Mouse (Mus musculus) embryo, embryonic 10 days (tissue): ENCODE measurements around the gene Asb15.

ENCODE experiments used
- DNase-seq: peaks from one replicate; pipeline ENCODE4 v3.0.0-alpha.2; 2015; ENCODE audit warnings: low spot score

Asb15 gene

DNA sequence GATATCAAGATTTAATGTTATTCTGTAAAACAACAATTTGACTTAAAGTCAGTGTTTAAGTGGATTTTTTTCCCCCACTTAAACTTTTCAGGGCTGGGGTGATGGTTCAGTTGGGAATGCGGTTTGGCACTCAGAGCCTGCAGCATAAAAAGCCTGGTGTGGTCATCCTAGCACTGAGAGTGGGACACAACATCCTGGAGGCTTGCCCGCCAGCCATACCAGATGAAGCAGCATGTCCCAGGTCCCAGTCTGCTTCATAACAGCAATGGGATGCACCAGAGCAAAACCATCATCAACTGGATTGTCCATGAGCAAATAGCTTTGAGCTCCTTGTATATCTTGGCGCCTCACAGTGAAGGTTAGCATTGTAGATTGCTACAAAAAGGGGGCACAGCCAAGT lies 80.7 kb downstream of the Asb15 start:
- no peak for DNase-seq

DNA sequence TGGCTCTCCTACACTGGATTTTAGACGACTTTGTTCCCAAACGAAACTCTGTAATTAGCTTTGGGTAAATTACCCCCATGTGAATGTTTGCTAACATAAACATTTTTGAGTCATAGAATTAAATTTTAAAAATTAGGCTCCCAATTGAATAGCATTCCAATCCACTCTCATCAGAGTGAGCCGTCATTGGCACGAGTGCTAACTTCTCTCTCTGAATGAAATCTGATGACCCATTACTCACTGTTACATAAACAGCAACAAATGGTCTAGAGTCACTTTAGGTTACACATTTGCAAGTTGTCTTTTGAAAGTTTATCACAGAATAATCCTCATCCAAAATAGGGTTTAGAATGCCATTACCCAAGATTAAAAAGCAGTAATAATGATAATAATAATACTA lies 81.6 kb downstream of the Asb15 start:
- no peak for DNase-seq

DNA sequence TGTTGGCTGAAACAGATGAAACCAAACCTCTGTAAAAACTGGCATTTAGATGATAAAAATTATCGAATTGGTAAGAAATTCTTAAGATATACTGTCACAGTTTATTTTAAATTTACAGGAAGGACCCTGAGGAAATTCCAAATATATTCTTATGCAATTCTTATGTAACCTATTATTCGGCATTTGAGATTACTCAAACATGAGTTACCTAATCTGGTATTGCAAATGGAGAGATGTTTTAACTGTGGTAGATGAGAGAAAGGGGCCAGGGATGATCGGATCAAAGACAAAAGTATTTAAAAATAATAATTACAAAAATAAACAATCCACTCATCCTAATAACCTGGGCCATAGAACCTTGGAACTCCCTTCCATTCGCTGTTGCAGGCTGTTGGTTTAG lies 82.4 kb downstream of the Asb15 start:
- no peak for DNase-seq

DNA sequence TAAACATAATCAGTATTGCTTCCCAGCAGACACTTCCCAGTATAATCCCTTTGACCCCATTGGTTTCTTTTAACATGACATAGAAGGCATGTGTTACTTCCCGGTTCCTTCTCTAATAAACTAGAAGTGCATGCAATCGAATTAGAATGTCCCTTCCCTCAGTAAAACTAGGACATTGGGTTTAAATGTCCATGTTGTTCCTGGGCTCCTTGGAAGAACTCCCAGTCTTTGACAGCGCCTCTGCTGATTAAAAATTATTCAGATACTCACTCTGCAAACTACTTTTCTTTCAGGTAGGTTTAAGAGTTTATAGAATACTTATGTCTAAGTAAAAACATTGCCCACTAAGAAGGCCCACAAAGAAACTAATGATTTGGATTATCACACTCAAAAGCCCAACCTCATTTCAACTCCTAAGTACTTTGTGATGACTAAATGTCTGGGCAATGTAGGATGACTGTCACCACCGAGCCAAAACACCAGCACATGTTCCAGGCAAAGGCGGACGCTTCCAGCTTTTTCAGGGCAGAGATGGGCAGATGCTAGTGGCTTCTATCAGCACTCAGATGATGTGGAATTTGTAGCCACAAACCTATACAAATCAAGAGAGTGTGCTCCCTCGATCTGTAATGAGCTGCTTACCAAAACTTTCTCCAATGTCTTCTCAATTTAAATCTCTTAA lies 84.3 kb downstream of the Asb15 start:
- no peak for DNase-seq

GRCm38 (mm10) chr6:24613346-24613745 lies 85.4 kb downstream of the Asb15 start:
- DNase-seq: no peak

GRCm38 (mm10) chr6:24613918-24614317 lies 86.0 kb downstream of the Asb15 start:
- DNase-seq: no peak

- no peak for DNase-seq
These were observed 88.8 kb downstream of the Asb15 start for GRCm38 (mm10) chr6:24616746-24617145.

DNA sequence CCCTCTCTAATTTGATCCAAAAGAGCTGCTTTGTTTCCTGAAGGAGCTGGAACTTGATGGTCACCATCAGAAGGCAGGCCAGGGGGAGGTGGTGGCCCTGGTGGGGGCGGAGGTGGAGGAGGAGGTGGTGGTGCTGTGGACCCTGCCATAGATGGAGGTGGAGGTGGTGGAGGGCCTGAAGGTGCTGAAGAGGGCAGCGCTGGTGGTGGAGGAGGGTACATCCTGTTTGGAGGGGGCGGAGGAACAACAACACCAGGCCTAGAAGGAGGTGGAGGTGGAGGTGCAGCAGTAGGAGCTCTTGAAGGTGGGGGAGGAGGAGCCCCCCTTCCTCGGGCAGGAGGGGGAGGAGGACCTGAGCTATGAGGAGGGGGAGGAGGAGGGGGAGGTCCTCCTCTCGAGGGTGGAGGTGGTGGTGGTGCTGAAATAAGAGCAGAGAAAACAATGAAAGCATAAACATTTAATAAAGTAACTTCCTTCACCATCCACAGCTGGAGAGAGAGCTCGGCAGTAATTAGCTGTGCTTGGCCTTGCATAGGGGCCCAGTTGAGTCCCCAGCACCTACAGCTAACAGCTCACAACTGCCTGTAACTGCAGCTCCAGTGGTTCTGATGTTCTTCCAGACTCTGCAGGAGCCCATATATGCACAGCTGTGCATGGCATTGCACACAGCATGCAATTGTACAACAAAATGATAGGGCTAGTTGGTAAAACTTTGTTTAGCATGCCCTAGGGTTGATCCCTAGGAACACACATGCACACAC lies 91.5 kb downstream of the Asb15 start:
- no peak for DNase-seq

- no peak for DNase-seq
These were observed 93.0 kb downstream of the Asb15 start for GRCm38 (mm10) chr6:24620936-24621335.

DNA sequence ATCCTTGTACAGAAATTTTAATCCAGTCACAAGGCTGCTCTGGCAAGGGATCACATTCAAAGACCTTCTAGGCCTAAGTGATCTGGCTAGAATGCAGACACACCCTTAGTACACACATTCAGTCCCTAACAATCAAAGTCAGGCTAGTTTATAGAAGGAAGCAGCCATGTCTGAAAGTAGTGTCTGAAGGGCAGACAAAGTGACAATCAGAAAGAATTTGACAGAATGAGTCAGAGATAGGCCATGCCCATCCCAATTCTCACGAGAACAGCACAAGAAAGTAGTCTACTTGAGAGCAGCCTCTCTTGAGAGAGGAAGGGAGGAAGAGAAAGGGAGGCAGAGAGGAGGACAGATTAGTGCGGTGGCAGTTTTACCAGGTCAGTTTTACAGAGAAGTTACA lies 94.2 kb downstream of the Asb15 start:
- DNase-seq: no peak
